Mouse (Mus musculus) left cerebral cortex, adult 6 months (tissue): ENCODE data around the gene Slc6a9. TPM values are rescaled to one million over a fixed set of nuclear protein-coding genes. Genes with fewer than 3 reads are reported as not detected.

Experiments used
- long read RNA-seq, 2 experiments: library from polyadenylated mRNA; unstranded; transcript quantifications; one replicate each; pipeline ENCODE4 v2.0.0; 2019 to 2020
- polyA plus RNA-seq: library from polyadenylated mRNA; unstranded; fragments of <200 nt; fragmentation: Nextera tagmentation; gene quantifications from 2 replicates; pipeline ENCODE4 v1.2.3, GENCODE M21; 2021

Slc6a9 gene
- 14.7 and 18.0 TPM in 2 replicates for polyA plus RNA-seq
- long read RNA-seq, experiment 1, transcript Slc6a9-201 (14 exons, 3,479 nt) = major isoform, 36 of 92 reads
- long read RNA-seq, experiment 1, partial matches to known transcripts = 14 of 92 reads
- long read RNA-seq, experiment 1, other reads (novel, unspliced or antisense) = 42 of 92 reads
- long read RNA-seq, experiment 2, partial matches to known transcripts = 0 of 9 reads
- long read RNA-seq, experiment 2, other reads (novel, unspliced or antisense) = 6 of 9 reads

GRCm38 (mm10) chr4:117834457-117834844 lies at the start of gene Slc6a9:
Slc6a9 (plus strand) TSS chr4:117834506.

GRCm38 (mm10) chr4:117872471-117872886 lies 38.2 kb downstream of the Slc6a9 start, which contains the start of gene Ccdc24:
Ccdc24 (minus strand) TSS chr4:117872557.

GRCm38 (mm10) chr4:117882701-117883691 lies 48.7 kb downstream of the Slc6a9 start, which contains the start of gene B4galt2:
B4galt2 (minus strand) TSS chr4:117883487.

GRCm38 (mm10) chr4:117887133-117887532 lies 52.8 kb downstream of the Slc6a9 start, which contains the start of gene Atp6v0b:
Atp6v0b (minus strand) TSS chr4:117887333.

GRCm38 (mm10) chr4:117891738-117892161 lies 57.4 kb downstream of the Slc6a9 start, which contains the start of gene Dph2:
Dph2 (minus strand) TSS chr4:117892032.

GRCm38 (mm10) chr4:117914591-117915442 lies 80.5 kb downstream of the Slc6a9 start, which contains the start of gene Ipo13:
Ipo13 (minus strand) TSS chr4:117914999.

Other genes starting within 250 kb of the Slc6a9 start
- 39.7 and 43.5 TPM in 2 replicates for gene Dmap1, start 152.2 kb upstream of the Slc6a9 start, polyA plus RNA-seq
- gene Gm12845, start 110.1 kb upstream of the Slc6a9 start, polyA plus RNA-seq = not detected in 2 replicates
- gene Klf17, start 68.9 kb upstream of the Slc6a9 start, polyA plus RNA-seq = not detected in 2 replicates
- 0.18 and 0.36 TPM in 2 replicates for gene Ccdc24, start 38.1 kb downstream of the Slc6a9 start, polyA plus RNA-seq
- gene B4galt2, start 49.0 kb downstream of the Slc6a9 start, polyA plus RNA-seq = 12.5 and 33.1 TPM in 2 replicates
- 819 and 1,051 TPM in 2 replicates for gene Atp6v0b, start 52.8 kb downstream of the Slc6a9 start, polyA plus RNA-seq
- 6.4 and 7.7 TPM in 2 replicates for gene Dph2, start 57.5 kb downstream of the Slc6a9 start, polyA plus RNA-seq
- 34.0 and 35.1 TPM in 2 replicates for gene Ipo13, start 80.5 kb downstream of the Slc6a9 start, polyA plus RNA-seq
- gene Artn, start 95.3 kb downstream of the Slc6a9 start, polyA plus RNA-seq = 1.4 and 1.7 TPM in 2 replicates